Mouse (Mus musculus) lung, postnatal 0 days (tissue): ENCODE results near the gene Gnb1l. TPM values are rescaled to one million over a fixed set of nuclear protein-coding genes. Genes with fewer than 3 reads are reported as not detected.

Source experiments
- ATAC-seq: fragments of 200-750 bp; cut with Nextera tagmentation; 2 replicates; pipeline ENCODE4 v1.8.0; 2017; ENCODE audit warnings: moderate library complexity
- DNase-seq: peaks from one replicate; pipeline ENCODE4 v3.0.0-alpha.2; 2016; ENCODE audit warnings: low spot score
- H3K27ac ChIP-seq: fragments of 300-500 bp; sonication (generic); 2 replicates; pipeline ENCODE4 v1.5.1; 2014; ENCODE audit warnings: antibody characterized with exemption, mild to moderate bottlenecking, low read length, mixed read lengths
- H3K27me3 ChIP-seq: fragments of 300-500 bp; sonication (generic); replicated peaks from 2 replicates; pipeline ENCODE4 v1.6.1; 2014; ENCODE audit warnings: low read length, mixed read lengths; ENCODE audit not compliant: insufficient read depth
- H3K36me3 ChIP-seq: fragments of 300-500 bp; sonication (generic); 2 replicates; pipeline ENCODE4 v1.6.1; 2014; ENCODE audit warnings: low read length, mixed read lengths; ENCODE audit not compliant: insufficient read depth
- H3K4me1 ChIP-seq: fragments of 300-500 bp; sonication (generic); 2 replicates; pipeline ENCODE4 v1.6.1; 2014; ENCODE audit warnings: antibody characterized with exemption, low read depth, low read length, mixed read lengths; ENCODE audit not compliant: insufficient read depth
- H3K4me2 ChIP-seq: fragments of 300-500 bp; sonication (generic); replicated peaks from 2 replicates; pipeline ENCODE4 v1.6.1; 2014; ENCODE audit warnings: low read depth, mild to moderate bottlenecking, low read length, moderate library complexity, mixed read lengths
- H3K4me3 ChIP-seq: fragments of 300-500 bp; sonication (generic); 2 replicates; pipeline ENCODE4 v1.5.1; 2014; ENCODE audit warnings: low read depth, low read length
- H3K9ac ChIP-seq: fragments of 300-500 bp; sonication (generic); replicated peaks from 2 replicates; pipeline ENCODE4 v1.6.1; 2014; ENCODE audit warnings: low read depth, mild to moderate bottlenecking
- H3K9me3 ChIP-seq: fragments of 300-500 bp; sonication (generic); 2 replicates; pipeline ENCODE4 v1.6.1; 2016; ENCODE audit warnings: low read length, mixed read lengths
- CTCF ChIP-seq: IDR thresholded peaks from 2 replicates; pipeline ENCODE4 v1.5.1; 2016; ENCODE audit warnings: antibody characterized with exemption, mild to moderate bottlenecking
- EP300 ChIP-seq: IDR thresholded peaks from 2 replicates; pipeline ENCODE4 v1.6.1; 2016; ENCODE audit warnings: antibody characterized with exemption, mild to moderate bottlenecking, control low read depth
- WGBS: fragments of 180-500 bp; shearing (Covaris S2); extraction: QIAGEN DNeasy Blood & Tissue Kit; methylation state at CpG from one replicate; pipeline ENCODE4 v1.1.7; 2014; 5-methylcytosine and 5-hydroxymethylcytosine counted together
- polyA plus RNA-seq: library from polyadenylated mRNA; unstranded; fragments of >200 nt; fragmentation: Nextera tagmentation; extraction: Ambion mirVana; gene quantifications from 2 replicates; pipeline ENCODE4 v1.2.1, GENCODE M21; 2015

Gene Gnb1l
- polyA plus RNA-seq, 1 experiment from 2014 or later, result 8.4 TPM

- Histone ChIP-seq H3K9me3 (no peaks in the 10 kb centered on the region), H3K4me1 (peaks cover 12% of the 10 kb centered on the region; the same call in 1 of the 2 replicates), H3K27ac (no peak overlapping the region), H3K9ac (no peak overlapping the region), H3K4me3 (peak overlapping the region; percentile 27; the same call in 1 of the 2 replicates), H3K4me2 (no peak overlapping the region; the same call in 1 of the 2 replicates), H3K36me3 (no peaks in the 10 kb centered on the region), H3K27me3 (peaks cover 78% of the 10 kb centered on the region)
- 14% methylated on average over 31 of the region's 31 CpGs for WGBS
- TF ChIP-seq CTCF (no peak), EP300 (no peak)
- peak; percentile 30 for ATAC-seq
- no peak for DNase-seq
Measured at GRCm38 (mm10) chr16:18588738-18589055, 90.2 kb downstream of the Gnb1l start.

- H3K27ac ChIP-seq, result no peak overlapping the region
- ATAC-seq, result no peak
- no peak overlapping the region for H3K4me3 ChIP-seq
- no peaks in the 10 kb centered on the region for H3K9me3 ChIP-seq
- H3K27me3 ChIP-seq, result peaks cover 73% of the 10 kb centered on the region
- no peaks in the 10 kb centered on the region for H3K36me3 ChIP-seq
- DNase-seq, result no peak
- no peak overlapping the region for H3K9ac ChIP-seq
- peaks cover 12% of the 10 kb centered on the region; the same call in 1 of the 2 replicates for H3K4me1 ChIP-seq
- H3K4me2 ChIP-seq, result no peak overlapping the region; the same call in 1 of the 2 replicates
- no peak for TF ChIP-seq CTCF
- no peak for TF ChIP-seq EP300
- WGBS, result 58% methylated on average over 9 of the region's 9 CpGs
Measured at GRCm38 (mm10) chr16:18589080-18589621, 90.6 kb downstream of the Gnb1l start.

GRCm38 (mm10) chr16:18589804-18590790 lies 91.6 kb downstream of the Gnb1l start, which contains the start of gene Tbx1:
Tbx1 (minus strand) TSS chr16:18590671.
- Histone ChIP-seq H3K9me3 (no peaks in the 10 kb centered on the region), H3K4me1 (peaks cover 12% of the 10 kb centered on the region; the same call in 1 of the 2 replicates), H3K9ac (no peak within 1 kb of the TSS), H3K4me3 (peak within 1 kb of the TSS; percentile 37), H3K36me3 (no peaks in the 10 kb centered on the region), H3K4me2 (peak within 1 kb of the TSS; percentile 56), H3K27ac (0 out of 2 replicates have a peak within 1 kb of the TSS, but pooled peaks have one; percentile 11), H3K27me3 (peaks cover 64% of the 10 kb centered on the region)
- TF ChIP-seq EP300, result no peak
- peak; percentile 67 for TF ChIP-seq CTCF
- DNase-seq, result peak; percentile 40
- 5% methylated on average over 48 of the region's 48 CpGs for WGBS
- ATAC-seq, result peak; percentile 25

- ATAC-seq (no peak), DNase-seq (no peak)
- no peak overlapping the region for H3K9ac ChIP-seq
Measured at GRCm38 (mm10) chr16:18591047-18592018, 92.8 kb downstream of the Gnb1l start.

DNA sequence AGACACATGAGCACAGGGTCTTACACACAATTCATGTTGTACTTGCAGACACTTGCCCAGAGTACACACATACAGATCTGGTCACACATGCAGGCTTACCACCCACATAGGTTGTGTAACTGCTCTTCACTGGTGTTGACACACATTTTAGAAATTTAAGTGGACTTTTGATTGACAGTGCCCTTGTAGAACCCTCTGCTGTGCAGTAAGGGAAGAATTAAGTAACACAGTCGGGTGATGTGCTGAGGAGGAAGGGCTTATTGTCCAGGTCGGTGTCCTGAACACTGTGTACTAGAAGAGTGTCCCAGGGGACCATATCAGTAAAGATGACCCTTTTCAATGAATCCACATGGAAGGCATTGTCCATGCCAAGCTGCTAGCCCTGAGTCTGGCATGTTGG lies 95.4 kb downstream of the Gnb1l start:
- peak; percentile 54 for DNase-seq
- peak; percentile 29; the same call in 1 of the 2 replicates for ATAC-seq
- Histone ChIP-seq H3K4me1 (peaks cover 9% of the 10 kb centered on the region; the same call in 1 of the 2 replicates), H3K4me2 (no peak overlapping the region), H3K27me3 (peaks cover 34% of the 10 kb centered on the region), H3K9ac (no peak overlapping the region), H3K4me3 (no peak overlapping the region), H3K9me3 (no peaks in the 10 kb centered on the region), H3K36me3 (no peaks in the 10 kb centered on the region), H3K27ac (no peak overlapping the region)
- WGBS, result 52% methylated on average over 2 of the region's 2 CpGs
- TF ChIP-seq EP300 (no peak), CTCF (no peak)

More at GRCm38 (mm10) chr16:18591047-18592018, 92.8 kb downstream of the Gnb1l start:
- H3K9me3 ChIP-seq, result no peaks in the 10 kb centered on the region
- peaks cover 9% of the 10 kb centered on the region; the same call in 1 of the 2 replicates for H3K4me1 ChIP-seq
- H3K36me3 ChIP-seq, result no peaks in the 10 kb centered on the region
- H3K4me3 ChIP-seq, result peak overlapping the region; percentile 24
- peaks cover 52% of the 10 kb centered on the region for H3K27me3 ChIP-seq
- TF ChIP-seq EP300 (no peak), CTCF (peak; percentile 59)
- peak overlapping the region; percentile 56 for H3K4me2 ChIP-seq
- H3K27ac ChIP-seq, result no peak overlapping the region
- 5% methylated on average over 59 of the region's 59 CpGs for WGBS
